Mouse (Mus musculus) stomach, postnatal 0 days (tissue): ENCODE measurements around the gene Hinfp.

Experiments used
- CTCF ChIP-seq: IDR thresholded peaks from 2 replicates; pipeline ENCODE4 v1.5.1; 2016; ENCODE audit warnings: antibody characterized with exemption, low read depth, mild to moderate bottlenecking, moderate library complexity
- EP300 ChIP-seq: optimal IDR thresholded peaks from 2 replicates; pipeline ENCODE3; 2016; ENCODE audit warnings: antibody characterized with exemption

GRCm38 (mm10) chr9:44267319-44268026 is 38.0 kb downstream of the Hinfp start:
- peak; percentile 47 for TF ChIP-seq CTCF
- TF ChIP-seq EP300, result no peak
